Mouse (Mus musculus) myocyte (in vitro differentiated cells): Measurements from ENCODE around the gene Kiss1.

Experiments
- MYOD1 ChIP-seq, 3 experiments: IDR thresholded peaks; one replicate each; pipeline ENCODE4 v1.6.1; 2011; ENCODE audit warnings: control low read depth in 2 of 3, low read depth in 2 of 3, mild to moderate bottlenecking in 2 of 3, moderate library complexity in 1 of 3; ENCODE audit not compliant: insufficient read length in 2 of 3, control insufficient read depth in 1 of 3
- MYOG ChIP-seq, 3 experiments: IDR thresholded peaks; one replicate each; pipeline ENCODE4 v1.6.1; 2011; ENCODE audit warnings: control low read depth in 2 of 3, low read depth in 2 of 3, mild to moderate bottlenecking in 2 of 3; ENCODE audit not compliant: insufficient read length in 2 of 3, control insufficient read depth in 1 of 3, insufficient read depth in 1 of 3
- TCF12 ChIP-seq: IDR thresholded peaks from one replicate; pipeline ENCODE4 v1.6.1; 2011; ENCODE audit warnings: mild to moderate bottlenecking, control low read depth; ENCODE audit not compliant: poor library complexity, insufficient read depth, severe bottlenecking

- no peak for TF ChIP-seq MYOD1 (IDR thresholded peaks at IDR 0.05; ENCODE audit: control insufficient read depth in 1 of 3, insufficient read length in 2 of 3, low read depth in 2 of 3)
- no peak for TF ChIP-seq TCF12
- TF ChIP-seq MYOG (IDR thresholded peaks at IDR 0.05; ENCODE audit: control insufficient read depth in 1 of 3, insufficient read depth in 1 of 3, insufficient read length in 2 of 3, low read depth in 2 of 3), result no peak
Observed at GRCm38 (mm10) chr1:133276983-133277382, 44.7 kb upstream of the Kiss1 start.
